Mouse (Mus musculus) MEL (cell line): ENCODE data around the gene Sept9.
A peak's percentile ranks its signal among the peaks of the same experiment; 100 is the strongest.

ENCODE experiments used
- EP300 ChIP-seq, 2 experiments: IDR thresholded peaks; 2 replicates each; pipeline ENCODE4 v1.6.1; 2011; ENCODE audit warnings: improper control_type of control experiment in 2 of 2, low read length in 2 of 2, low read depth in 1 of 2, mild to moderate bottlenecking in 1 of 2
- MAX ChIP-seq: IDR thresholded peaks from 2 replicates; pipeline ENCODE4 v1.6.1; 2011; ENCODE audit warnings: low read length, improper control_type of control experiment
- POLR2A ChIP-seq, 2 experiments: IDR thresholded peaks; 2 replicates each; pipeline ENCODE4 v1.6.1; 2011 to 2012; ENCODE audit warnings: low read length in 2 of 2, mild to moderate bottlenecking in 2 of 2, control low read depth in 1 of 2, improper control_type of control experiment in 1 of 2, low read depth in 1 of 2, moderate library complexity in 1 of 2; ENCODE audit not compliant: control insufficient read depth in 1 of 2, insufficient read depth in 1 of 2, poor library complexity in 1 of 2
- POLR2AphosphoS5 ChIP-seq: IDR thresholded peaks from 2 replicates; pipeline ENCODE4 v1.6.1; 2012; ENCODE audit warnings: low read depth, borderline replicate concordance, mild to moderate bottlenecking, inconsistent platforms, low read length, moderate library complexity, mixed read lengths

DNA sequence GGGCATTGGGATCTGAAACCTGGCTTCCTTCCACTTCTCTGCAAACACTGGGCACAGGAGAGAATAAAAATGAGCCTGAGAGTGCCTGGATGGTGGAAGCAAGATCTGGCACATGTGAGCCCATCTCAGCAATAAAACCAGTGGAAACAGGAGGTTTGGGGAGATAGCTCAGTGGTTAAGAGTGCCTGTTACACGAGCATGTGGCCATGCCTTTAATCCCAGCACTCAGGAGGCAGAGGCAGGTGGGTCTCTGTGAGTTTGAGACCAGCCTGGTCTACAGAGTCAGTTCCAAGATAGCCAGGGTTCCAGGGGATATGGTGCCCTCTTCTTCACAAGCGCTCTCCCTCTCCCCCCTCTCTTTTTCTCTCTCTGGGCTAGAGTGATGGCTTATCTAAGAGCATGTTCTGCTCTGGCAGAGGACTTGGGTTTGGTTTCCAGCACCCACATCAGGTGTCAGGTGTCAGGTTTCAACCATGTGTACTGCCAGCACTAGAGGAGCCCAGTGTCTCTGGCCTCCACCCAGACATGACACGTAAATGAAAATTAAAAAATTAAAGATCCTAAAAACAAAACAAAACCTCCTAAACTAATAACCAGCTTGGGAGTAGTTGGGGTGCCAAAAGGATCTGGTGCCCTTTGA lies 97.8 kb downstream of the Sept9 start:
- TF ChIP-seq POLR2A (IDR thresholded peaks at IDR 0.05; ENCODE audit: control insufficient read depth in 1 of 2, insufficient read depth in 1 of 2, low read depth in 1 of 2, low read length in 2 of 2, poor library complexity in 1 of 2) (no peak), MAX (peak; percentile 53; the same call in 1 of the 2 replicates), POLR2AphosphoS5 (no peak), EP300 (IDR thresholded peaks at IDR 0.05; ENCODE audit: low read depth in 1 of 2, low read length in 2 of 2) (peak; percentile 33 to 43; a peak in 1 of 4 replicates)
